Mouse (Mus musculus) neural tube, embryonic 13.5 days (tissue): ENCODE results near the gene Aldh2. TPM values are rescaled to one million over a fixed set of nuclear protein-coding genes. Genes with fewer than 3 reads are reported as not detected.
"Not testable (repeated sequence)": the region's sequence is repeated elsewhere in the genome, so short reads cannot be mapped to it uniquely, and the experiment has no call there.

Experiments
- ATAC-seq: fragments of 200-750 bp; cut with Nextera tagmentation; 2 replicates; pipeline ENCODE4 v1.8.0; 2017; ENCODE audit warnings: low read depth, mild to moderate bottlenecking, moderate TSS enrichment, moderate library complexity
- H3K27ac ChIP-seq: fragments of 300-500 bp; sonication (generic); replicated peaks from 2 replicates; pipeline ENCODE4 v1.5.1; 2015; ENCODE audit warnings: moderate library complexity, mild to moderate bottlenecking, inconsistent platforms
- H3K27me3 ChIP-seq: fragments of 300-500 bp; sonication (generic); 2 replicates; pipeline ENCODE4 v1.6.1; 2015; ENCODE audit warnings: mild to moderate bottlenecking, inconsistent platforms
- H3K36me3 ChIP-seq: fragments of 300-500 bp; sonication (generic); 2 replicates; pipeline ENCODE4 v1.6.1; 2015; ENCODE audit warnings: mild to moderate bottlenecking, inconsistent platforms
- H3K4me1 ChIP-seq: fragments of 300-500 bp; sonication (generic); replicated peaks from 2 replicates; pipeline ENCODE4 v1.6.1; 2015; ENCODE audit warnings: inconsistent platforms
- H3K4me2 ChIP-seq: fragments of 300-500 bp; sonication (generic); 2 replicates; pipeline ENCODE4 v1.6.1; 2015; ENCODE audit warnings: inconsistent platforms, mild to moderate bottlenecking, moderate library complexity
- H3K4me3 ChIP-seq: fragments of 300-500 bp; sonication (generic); 2 replicates; pipeline ENCODE4 v1.5.1; 2015; ENCODE audit warnings: mild to moderate bottlenecking, inconsistent platforms
- H3K9ac ChIP-seq: fragments of 300-500 bp; sonication (generic); 2 replicates; pipeline ENCODE4 v1.6.1; 2015; ENCODE audit warnings: moderate library complexity, mild to moderate bottlenecking, inconsistent platforms
- H3K9me3 ChIP-seq: fragments of 300-500 bp; sonication (generic); 2 replicates; pipeline ENCODE4 v1.6.1; 2016; ENCODE audit warnings: inconsistent platforms
- WGBS: fragments of 180-500 bp; shearing (Covaris S2); methylation state at CpG from one replicate; pipeline ENCODE4 v1.1.7; 2015; 5-methylcytosine and 5-hydroxymethylcytosine counted together
- polyA plus RNA-seq: library from polyadenylated mRNA; unstranded; fragments of >200 nt; fragmentation: Nextera tagmentation; extraction: Ambion mirVana; gene quantifications from 2 replicates; pipeline ENCODE4 v1.2.1, GENCODE M21; 2015

Aldh2 gene
- 126 and 133 TPM in 2 replicates for polyA plus RNA-seq

DNA sequence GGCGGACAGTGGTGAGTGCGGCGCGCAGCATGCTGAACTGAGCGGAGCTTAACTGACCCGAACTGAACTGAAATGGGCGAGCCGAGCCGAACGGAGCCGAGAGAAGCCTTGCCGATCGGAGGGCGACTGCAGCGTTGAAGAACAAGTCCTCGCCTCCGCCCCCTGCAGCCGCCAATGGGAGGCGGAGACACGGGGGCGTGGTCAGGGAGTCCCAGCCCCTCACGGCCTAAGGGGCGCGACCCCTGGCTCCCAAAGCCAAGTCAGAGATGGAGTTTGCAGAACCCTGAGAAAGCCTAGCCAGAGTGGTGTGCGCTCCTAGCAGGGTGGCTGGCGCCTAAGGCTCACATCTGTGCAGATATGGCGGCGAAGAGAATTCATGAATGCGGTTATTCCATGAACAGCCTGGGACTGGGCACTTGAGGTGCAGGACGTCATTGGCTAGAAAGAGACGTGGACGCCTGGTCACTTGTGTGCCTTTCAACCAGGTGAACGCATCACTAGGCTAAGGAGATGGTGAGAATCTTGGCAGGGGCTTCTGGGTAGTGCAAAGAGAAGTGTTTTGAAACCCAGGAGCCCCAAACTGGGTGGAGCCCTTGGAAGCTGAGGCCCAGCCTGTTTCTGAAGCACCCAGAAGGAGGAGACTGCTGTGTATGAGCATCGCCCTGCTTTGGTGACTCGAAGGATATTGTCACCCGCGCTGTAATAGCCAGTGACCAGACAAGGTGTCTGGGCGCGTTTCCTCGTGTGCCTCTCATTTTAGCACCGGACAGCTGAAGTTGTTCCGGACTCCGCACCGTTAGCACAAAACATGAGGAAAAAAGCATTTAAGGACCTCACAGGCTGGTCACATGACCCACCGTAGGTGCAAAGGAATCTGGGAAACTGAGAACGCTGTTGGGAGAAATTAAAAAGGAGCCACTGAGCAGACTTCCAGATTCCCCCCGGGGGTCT is at the start of gene Aldh2:
Aldh2 (minus strand) TSS at position 374 of the 951 bp plus-strand sequence.
- Histone ChIP-seq H3K4me1 (peaks cover 32% of the 10 kb centered on the region), H3K27me3 (0 out of 2 replicates have a peak, but pooled peaks cover 4% of the 10 kb centered on the region), H3K4me3 (peak within 1 kb of the TSS; percentile 69), H3K36me3 (no peaks in the 10 kb centered on the region), H3K9me3 (no peaks in the 10 kb centered on the region), H3K9ac (peak within 1 kb of the TSS; percentile 84), H3K4me2 (peak within 1 kb of the TSS; percentile 97), H3K27ac (peak within 1 kb of the TSS; percentile 85)
- ATAC-seq, result peak; percentile 89
- WGBS, result 3% methylated on average over 47 of the region's 47 CpGs

DNA sequence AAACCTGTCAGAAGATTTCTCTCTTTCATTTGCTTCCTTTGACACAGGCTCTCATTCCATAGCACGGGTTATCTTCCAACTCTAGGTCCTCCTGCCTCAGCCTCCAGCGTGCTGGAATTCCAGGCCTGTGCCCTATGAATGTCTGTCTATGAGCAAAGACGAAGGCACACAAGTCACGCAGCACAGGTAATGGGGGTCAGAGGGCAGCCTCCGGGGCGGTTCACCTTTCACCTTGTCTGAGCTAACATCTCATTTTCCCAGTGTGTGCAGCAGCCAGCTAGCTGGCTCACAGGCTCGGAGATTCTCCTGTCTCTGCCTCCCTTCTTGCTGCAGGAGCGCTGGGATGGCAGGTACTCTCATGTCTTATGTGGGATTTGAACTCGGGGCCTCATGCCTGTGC is 46.0 kb upstream of the Aldh2 start:
- H3K9ac ChIP-seq, result no peak overlapping the region
- H3K27ac ChIP-seq, result no peak overlapping the region
- 92% methylated on average over 9 of the region's 9 CpGs for WGBS
- no peaks in the 10 kb centered on the region for H3K4me1 ChIP-seq
- H3K4me2 ChIP-seq, result no peak overlapping the region
- H3K36me3 ChIP-seq, result no peaks in the 10 kb centered on the region
- H3K9me3 ChIP-seq, result no peaks in the 10 kb centered on the region
- no peak overlapping the region for H3K4me3 ChIP-seq
- no peak for ATAC-seq
- no peaks in the 10 kb centered on the region for H3K27me3 ChIP-seq

DNA sequence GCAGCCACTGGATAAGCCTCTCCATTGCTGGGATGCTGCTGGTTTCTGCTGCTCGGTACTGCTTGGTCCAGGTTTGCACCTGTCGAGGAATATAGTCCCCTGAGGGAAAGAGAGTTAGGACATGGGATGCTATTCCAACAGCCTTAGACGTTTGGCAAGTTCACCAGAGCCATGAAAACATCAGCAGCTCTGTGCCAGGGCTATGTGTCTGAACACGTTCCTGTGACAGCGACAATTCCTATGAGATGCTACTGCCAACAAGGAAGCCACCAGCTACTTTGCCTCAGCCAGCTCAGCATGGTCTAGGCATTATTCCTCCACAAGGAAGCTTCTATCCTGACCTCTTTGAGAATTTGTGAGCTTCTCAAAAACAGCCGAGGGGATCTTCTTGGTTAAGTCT is 43.7 kb upstream of the Aldh2 start:
- Histone ChIP-seq H3K27ac (no peak overlapping the region), H3K27me3 (no peaks in the 10 kb centered on the region), H3K36me3 (no peaks in the 10 kb centered on the region), H3K9ac (no peak overlapping the region), H3K9me3 (no peaks in the 10 kb centered on the region), H3K4me2 (no peak overlapping the region), H3K4me3 (no peak overlapping the region), H3K4me1 (no peaks in the 10 kb centered on the region)
- no peak for ATAC-seq
- WGBS, result 86% methylated on average over 6 of the region's 6 CpGs

DNA sequence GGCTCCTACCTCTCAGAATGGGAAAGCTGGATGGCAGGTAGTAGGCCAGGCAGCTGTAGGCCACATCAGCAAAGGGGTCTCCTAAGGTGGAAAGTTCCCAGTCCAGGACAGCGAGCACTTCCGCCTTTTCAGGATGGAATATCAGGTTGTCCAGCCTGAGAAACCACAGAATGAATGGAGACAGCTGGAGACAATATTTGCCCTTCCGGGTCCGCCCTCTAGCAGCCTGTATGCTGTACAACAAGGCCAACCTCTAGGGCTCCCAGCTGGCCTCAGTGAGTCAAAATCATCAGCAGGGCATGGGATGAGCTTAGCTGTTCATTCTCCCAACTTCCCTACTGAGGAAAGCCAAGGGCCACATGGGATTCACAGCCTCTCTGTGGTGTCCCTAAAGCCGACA is 41.0 kb upstream of the Aldh2 start:
- H3K4me2 ChIP-seq, result no peak overlapping the region
- H3K36me3 ChIP-seq, result no peaks in the 10 kb centered on the region
- H3K27me3 ChIP-seq, result no peaks in the 10 kb centered on the region
- H3K9me3 ChIP-seq, result no peaks in the 10 kb centered on the region
- WGBS, result 87% methylated on average over 5 of the region's 5 CpGs
- H3K9ac ChIP-seq, result no peak overlapping the region
- no peaks in the 10 kb centered on the region for H3K4me1 ChIP-seq
- no peak overlapping the region for H3K4me3 ChIP-seq
- H3K27ac ChIP-seq, result no peak overlapping the region
- ATAC-seq, result no peak

DNA sequence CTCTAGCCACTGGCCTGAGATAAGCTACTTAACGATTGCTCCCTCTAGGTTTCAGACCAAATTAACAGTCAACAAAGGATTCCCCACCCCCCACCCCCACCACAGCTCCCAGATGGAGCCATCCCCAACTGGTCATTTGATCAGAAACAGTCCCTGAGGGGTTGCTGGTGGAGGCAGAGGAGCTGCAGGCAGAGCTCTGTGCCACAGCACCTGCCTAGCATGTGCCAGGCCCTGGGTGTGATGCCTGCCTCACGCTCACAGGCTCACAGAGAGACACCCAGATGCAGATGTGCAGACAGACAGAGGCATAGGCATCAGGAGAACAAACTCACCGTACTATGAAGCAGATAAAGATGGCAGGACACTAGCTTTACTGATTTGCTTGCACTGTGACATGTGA is 39.2 kb upstream of the Aldh2 start:
- H3K27me3 ChIP-seq, result no peaks in the 10 kb centered on the region
- no peaks in the 10 kb centered on the region for H3K4me1 ChIP-seq
- WGBS, result 47% methylated on average over 3 of the region's 3 CpGs
- H3K4me3 ChIP-seq, result no peak overlapping the region
- no peaks in the 10 kb centered on the region for H3K9me3 ChIP-seq
- H3K27ac ChIP-seq, result no peak overlapping the region
- no peak for ATAC-seq
- no peak overlapping the region for H3K9ac ChIP-seq
- H3K36me3 ChIP-seq, result no peaks in the 10 kb centered on the region
- H3K4me2 ChIP-seq, result no peak overlapping the region

DNA sequence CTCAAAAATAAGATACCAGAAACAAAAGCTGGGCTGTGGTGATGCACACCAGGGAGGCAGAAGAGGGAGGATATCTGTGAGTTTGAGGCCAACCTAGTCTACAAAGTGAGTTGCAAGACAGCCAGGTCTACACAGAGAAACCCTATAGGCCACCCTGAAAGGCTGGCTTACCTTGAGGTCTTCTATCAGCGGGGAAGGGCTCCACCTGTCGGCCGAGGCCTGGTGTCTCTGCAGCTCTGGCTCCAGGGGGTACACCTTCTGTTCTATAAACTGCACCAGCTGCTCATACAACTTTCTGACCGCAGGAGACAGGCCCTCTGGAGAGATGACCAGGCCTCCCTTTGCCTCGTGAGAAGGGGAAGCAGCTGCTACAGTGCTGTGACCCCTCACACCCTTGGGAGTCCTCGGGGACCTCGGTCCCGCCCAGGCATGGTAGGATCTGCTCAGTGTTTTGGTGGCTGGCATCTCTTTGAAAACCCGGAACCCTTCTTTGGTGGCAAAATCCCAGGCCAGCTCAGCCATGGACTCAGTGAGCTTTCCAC is 37.6 kb upstream of the Aldh2 start:
- not testable (repeated sequence) for H3K9me3 ChIP-seq, H3K9ac ChIP-seq, H3K27me3 ChIP-seq, ATAC-seq, H3K4me1 ChIP-seq, H3K27ac ChIP-seq, H3K36me3 ChIP-seq, H3K4me3 ChIP-seq, H3K4me2 ChIP-seq
- 58% methylated on average over 8 of the region's 9 CpGs for WGBS

DNA sequence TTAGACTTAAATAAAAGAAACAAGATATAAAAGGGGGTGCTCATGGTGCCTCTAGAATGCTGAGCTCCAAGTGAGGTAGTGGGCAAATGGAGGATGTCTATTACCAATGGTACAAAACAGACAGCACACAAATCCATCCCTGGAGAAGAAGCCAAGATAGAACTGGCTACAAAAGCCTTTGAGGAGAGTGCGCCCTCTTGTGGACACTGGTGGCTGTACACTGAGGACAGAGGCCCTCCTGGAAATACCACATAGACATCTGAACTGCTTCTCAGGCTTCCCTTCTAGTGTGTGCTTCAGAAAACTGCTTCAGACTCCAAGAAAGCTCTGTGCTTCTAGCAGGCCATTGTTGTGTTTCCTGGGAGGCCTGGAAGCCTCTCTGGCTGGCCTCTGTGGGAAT is 34.2 kb upstream of the Aldh2 start:
- Histone ChIP-seq H3K27ac (no peak overlapping the region), H3K27me3 (no peaks in the 10 kb centered on the region), H3K4me2 (no peak overlapping the region), H3K36me3 (no peaks in the 10 kb centered on the region), H3K4me3 (no peak overlapping the region), H3K9me3 (no peaks in the 10 kb centered on the region), H3K4me1 (no peaks in the 10 kb centered on the region), H3K9ac (no peak overlapping the region)
- no peak for ATAC-seq
- WGBS, result 0% methylated on average over 1 of the region's 1 CpGs

DNA sequence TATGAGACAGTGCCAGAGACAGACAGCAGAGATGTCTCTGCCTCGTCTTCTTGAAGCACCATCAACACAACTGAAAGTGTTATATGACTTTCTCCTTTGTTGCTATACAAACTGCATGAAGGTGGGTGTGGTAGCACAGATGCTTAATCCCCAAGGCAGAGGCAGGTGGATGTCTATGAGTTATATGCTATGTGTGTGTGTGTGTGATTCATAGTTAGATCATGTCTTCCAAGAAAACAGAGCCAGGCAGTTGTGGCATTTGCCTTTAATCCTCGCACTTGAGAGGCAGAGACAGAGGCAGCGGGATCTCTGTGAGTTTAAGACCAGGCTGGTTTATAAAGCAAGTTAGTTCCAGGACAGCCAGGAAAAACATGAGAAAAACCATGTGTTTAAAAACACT is 29.6 kb upstream of the Aldh2 start:
- peaks cover 14% of the 10 kb centered on the region for H3K4me1 ChIP-seq
- H3K9me3 ChIP-seq, result no peaks in the 10 kb centered on the region
- no peak overlapping the region for H3K9ac ChIP-seq
- no peaks in the 10 kb centered on the region for H3K36me3 ChIP-seq
- WGBS, result 82% methylated on average over 3 of the region's 3 CpGs
- no peaks in the 10 kb centered on the region for H3K27me3 ChIP-seq
- H3K27ac ChIP-seq, result no peak overlapping the region
- H3K4me2 ChIP-seq, result no peak overlapping the region
- H3K4me3 ChIP-seq, result no peak overlapping the region
- ATAC-seq, result no peak

DNA sequence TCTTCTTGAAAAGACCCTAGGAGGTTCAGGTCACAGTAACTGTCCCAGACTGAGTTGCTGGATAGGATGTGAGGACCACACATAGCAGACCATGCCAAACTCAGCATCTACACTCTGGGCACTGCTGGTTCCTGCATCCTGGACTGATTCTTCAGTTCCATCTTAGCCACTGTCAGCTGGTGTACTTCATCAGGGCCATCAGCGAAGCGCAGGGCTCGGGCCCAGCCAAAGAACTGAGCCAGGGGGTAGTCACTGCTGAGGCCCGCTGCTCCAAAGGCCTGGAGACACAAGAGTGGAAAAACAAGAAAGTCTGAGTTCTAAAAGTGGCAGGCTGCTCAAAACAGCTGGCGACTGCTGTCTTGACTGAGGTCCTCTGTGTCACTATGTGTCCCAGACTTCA is 27.5 kb upstream of the Aldh2 start:
- Histone ChIP-seq H3K36me3 (no peaks in the 10 kb centered on the region), H3K27ac (no peak overlapping the region), H3K27me3 (no peaks in the 10 kb centered on the region), H3K9me3 (no peaks in the 10 kb centered on the region), H3K4me2 (no peak overlapping the region), H3K4me1 (peaks cover 18% of the 10 kb centered on the region), H3K4me3 (no peak overlapping the region), H3K9ac (no peak overlapping the region)
- ATAC-seq, result no peak
- 94% methylated on average over 5 of the region's 5 CpGs for WGBS

DNA sequence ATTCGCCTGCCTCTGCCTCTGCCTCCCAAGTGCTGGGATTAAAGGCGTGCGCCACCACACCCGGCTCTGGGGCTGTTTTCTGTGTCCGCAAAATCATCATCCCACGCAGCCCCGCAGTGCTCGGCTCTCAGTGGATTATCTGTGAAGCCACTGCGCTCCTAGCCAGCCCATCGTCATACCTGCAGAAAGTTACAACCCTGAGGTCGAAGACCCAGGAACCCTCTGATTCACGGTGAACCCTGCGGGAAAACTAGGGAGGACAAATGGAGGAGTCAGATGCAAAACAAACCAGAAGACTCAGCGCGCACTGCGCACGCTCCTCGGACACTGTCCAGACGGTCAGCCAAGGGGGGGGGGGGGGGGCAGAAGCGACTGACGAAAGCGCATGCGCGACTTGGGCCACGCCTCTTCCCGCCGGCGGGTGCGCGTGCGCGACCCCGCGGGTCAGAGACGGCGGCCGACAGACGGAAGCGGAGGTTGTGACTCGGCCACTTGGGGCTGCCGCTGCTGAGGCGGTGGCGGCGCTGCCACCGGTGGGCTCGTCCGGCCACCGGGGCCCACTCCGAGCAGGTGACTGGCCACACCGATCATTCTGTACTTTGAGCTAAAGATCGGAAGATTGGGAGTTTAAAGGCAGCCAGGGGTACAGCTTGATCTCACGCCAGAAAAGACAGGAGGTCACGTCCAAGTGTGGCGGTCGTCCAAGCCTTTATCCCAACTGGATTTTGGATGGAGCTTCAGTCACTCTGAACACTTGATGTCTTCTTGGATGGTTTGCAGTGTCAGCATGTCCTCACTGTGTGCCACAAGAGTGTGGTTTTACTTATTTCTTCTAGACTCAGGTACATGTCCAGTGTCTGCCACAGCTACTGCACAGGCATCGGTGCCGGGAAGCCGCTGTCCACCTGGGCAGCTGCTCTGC is 25.2 kb upstream of the Aldh2 start, which contains the start of gene Acad12:
Acad12 (minus strand) TSS at position 347 of the 922 bp plus-strand sequence.
- H3K27me3 ChIP-seq, result no peaks in the 10 kb centered on the region
- ATAC-seq, result peak; percentile 88
- peaks cover 18% of the 10 kb centered on the region for H3K4me1 ChIP-seq
- H3K9me3 ChIP-seq, result no peaks in the 10 kb centered on the region
- H3K36me3 ChIP-seq, result no peaks in the 10 kb centered on the region
- peak within 1 kb of the TSS; percentile 80 for H3K4me3 ChIP-seq
- peak within 1 kb of the TSS; percentile 85 for H3K27ac ChIP-seq
- 1% methylated on average over 49 of the region's 58 CpGs for WGBS
- peak within 1 kb of the TSS; percentile 87 for H3K9ac ChIP-seq
- peak within 1 kb of the TSS; percentile 82 for H3K4me2 ChIP-seq

DNA sequence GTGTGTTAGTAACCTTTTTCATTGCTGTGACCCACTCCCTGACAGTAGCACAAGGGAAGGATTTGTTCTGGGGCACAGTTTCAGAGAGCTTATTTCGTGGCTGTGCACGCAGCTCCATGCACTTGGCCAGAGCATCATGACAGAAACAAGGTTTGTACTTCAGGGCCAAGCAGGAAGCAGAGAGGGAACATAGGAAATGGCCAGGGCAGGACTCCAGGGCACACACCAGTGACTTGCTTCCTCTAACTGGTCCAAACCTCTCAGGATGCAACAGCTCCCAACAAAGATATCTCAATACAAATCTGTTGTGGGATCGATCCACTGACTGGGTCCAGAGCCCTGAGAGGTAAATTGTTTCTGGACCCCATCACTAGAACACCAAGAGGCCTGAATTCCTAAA is 21.3 kb upstream of the Aldh2 start:
- peaks cover 12% of the 10 kb centered on the region for H3K4me1 ChIP-seq
- WGBS, result 86% methylated on average over 3 of the region's 3 CpGs
- not testable (repeated sequence) for H3K4me2 ChIP-seq, H3K27me3 ChIP-seq, H3K4me3 ChIP-seq, H3K27ac ChIP-seq, H3K36me3 ChIP-seq, H3K9ac ChIP-seq, ATAC-seq, H3K9me3 ChIP-seq

DNA sequence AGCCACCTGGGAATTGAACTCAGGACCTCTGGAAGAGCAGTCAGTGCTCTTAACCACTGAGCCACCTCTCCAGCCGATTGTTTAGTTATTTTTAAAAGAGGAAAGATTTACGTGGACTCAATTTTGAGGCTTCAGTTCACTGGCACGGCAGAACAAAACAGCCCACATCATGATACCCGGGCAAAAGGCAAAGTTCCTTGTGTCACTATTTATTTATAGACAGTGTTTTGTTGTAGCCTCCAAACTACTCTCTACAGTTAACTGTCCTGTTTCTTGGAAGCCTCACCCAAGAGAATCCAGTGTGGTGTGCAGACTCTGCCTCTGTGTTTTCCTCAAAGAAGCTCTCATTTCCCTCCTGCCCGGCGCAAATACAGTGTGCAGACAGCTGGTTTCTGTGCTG is 18.4 kb upstream of the Aldh2 start:
- H3K9me3 ChIP-seq, result no peaks in the 10 kb centered on the region
- ATAC-seq, result no peak
- no peaks in the 10 kb centered on the region for H3K4me1 ChIP-seq
- H3K27me3 ChIP-seq, result no peaks in the 10 kb centered on the region
- H3K4me3 ChIP-seq, result no peak overlapping the region
- no peaks in the 10 kb centered on the region for H3K36me3 ChIP-seq
- no peak overlapping the region for H3K27ac ChIP-seq
- 75% methylated on average over 6 of the region's 6 CpGs for WGBS
- no peak overlapping the region for H3K4me2 ChIP-seq
- H3K9ac ChIP-seq, result no peak overlapping the region
